Mouse (Mus musculus): Measurements from ENCODE around the gene Midn.
A peak's percentile ranks its signal among the peaks of the same experiment; 100 is the strongest.

GRCm38 (mm10) chr10:80151211-80152034, 3.4 kb downstream of the Midn start:
- TF ChIP-seq CTCF (IDR thresholded peaks at IDR 0.05; ENCODE audit: extremely low read depth, insufficient read depth, low read length) (no peak), POLR2A (IDR thresholded peaks at IDR 0.05; ENCODE audit: extremely low read depth, insufficient read depth, low read length) (peak; percentile 40; the same call in 1 of the 2 replicates)
